Mouse (Mus musculus): ENCODE data around the gene Gm21775.
"Not testable (repeated sequence)": the region's sequence is repeated elsewhere in the genome, so short reads cannot be mapped to it uniquely, and the experiment has no call there.

Gm21775 gene

DNA sequence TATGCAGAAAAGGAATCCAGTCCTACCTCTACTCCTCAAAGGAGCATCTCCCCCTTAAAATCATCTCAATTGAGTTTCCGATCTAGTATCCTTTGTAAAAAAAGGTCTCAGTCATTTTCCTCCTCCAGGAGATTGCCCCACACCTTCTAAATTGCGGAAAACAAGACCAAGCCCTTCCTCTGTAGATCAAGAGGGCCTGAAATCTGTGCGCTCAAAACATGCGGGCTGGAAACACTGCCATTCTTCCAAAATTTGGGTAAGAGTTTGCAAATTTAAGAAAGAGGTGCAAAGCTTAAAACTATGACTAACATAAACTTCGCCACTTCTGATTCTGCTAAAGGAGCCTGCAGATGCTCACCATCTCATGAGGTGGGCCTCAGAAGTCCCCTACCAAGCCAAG is at the start of gene Gm21775:
Gm21775 (plus strand) TSS at position 301 of the 400 bp plus-strand sequence.
- DNase-seq: not testable (repeated sequence)

DNA sequence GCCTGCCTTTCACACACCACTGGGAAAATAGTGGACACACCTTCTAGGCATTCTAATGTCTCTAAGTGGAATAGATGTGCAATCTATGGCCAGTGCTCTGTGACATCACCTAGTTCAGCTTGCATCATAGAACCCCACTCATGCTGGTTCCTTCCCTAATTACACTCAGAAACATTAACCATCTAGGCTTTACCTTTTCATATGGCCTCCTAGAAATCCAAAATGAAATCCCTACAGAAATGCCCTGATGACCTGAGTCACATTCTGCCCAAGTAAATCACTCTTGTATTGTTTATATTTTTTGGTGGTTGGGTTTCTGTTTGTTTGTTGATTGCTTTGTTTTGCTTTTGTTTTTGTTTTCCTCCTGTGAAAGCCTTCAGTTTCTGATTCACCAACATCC is 17.3 kb upstream of the Gm21775 start, which contains the start of gene Gm20737:
Gm20737 (minus strand) TSS at position 101 of the 400 bp plus-strand sequence.
- DNase-seq: not testable (repeated sequence)
